Mouse (Mus musculus) CD4-positive helper T cell, adult 2 months (primary cell): ENCODE measurements around the gene Gm5269.

ENCODE experiments used
- DNase-seq: peaks from one replicate; pipeline ENCODE4 v3.0.0-alpha.2; 2012; ENCODE audit warnings: low read depth, missing footprints, low spot score

Gene Gm5269

GRCm38 (mm10) chr1:45881228-45881832 lies 8.7 kb downstream of the Gm5269 start:
- no peak for DNase-seq

- no peak for DNase-seq
These were observed 12.6 kb downstream of the Gm5269 start for GRCm38 (mm10) chr1:45877463-45877862.

- DNase-seq: no peak
These were observed 13.4 kb downstream of the Gm5269 start for GRCm38 (mm10) chr1:45876450-45877198.

- DNase-seq: no peak
These were observed 14.4 kb downstream of the Gm5269 start for GRCm38 (mm10) chr1:45875640-45876039.

GRCm38 (mm10) chr1:45873250-45873649 lies 16.8 kb downstream of the Gm5269 start:
- DNase-seq: no peak

GRCm38 (mm10) chr1:45868479-45869137 lies 21.5 kb downstream of the Gm5269 start:
- no peak for DNase-seq

- DNase-seq: no peak
These were observed 22.0 kb downstream of the Gm5269 start for GRCm38 (mm10) chr1:45868050-45868449.

- DNase-seq: no peak
These were observed 23.6 kb downstream of the Gm5269 start for GRCm38 (mm10) chr1:45866288-45867018.

- DNase-seq: no peak
These were observed 24.3 kb downstream of the Gm5269 start for GRCm38 (mm10) chr1:45865727-45866126.

- no peak for DNase-seq
These were observed 24.8 kb downstream of the Gm5269 start for GRCm38 (mm10) chr1:45865316-45865715.

- no peak for DNase-seq
These were observed 25.5 kb downstream of the Gm5269 start for GRCm38 (mm10) chr1:45864564-45865014.

GRCm38 (mm10) chr1:45863641-45864040 lies 26.4 kb downstream of the Gm5269 start:
- no peak for DNase-seq

GRCm38 (mm10) chr1:45861162-45861561 lies 28.9 kb downstream of the Gm5269 start:
- no peak for DNase-seq

GRCm38 (mm10) chr1:45860349-45860748 lies 29.7 kb downstream of the Gm5269 start:
- DNase-seq: no peak

- DNase-seq: no peak
These were observed 32.0 kb downstream of the Gm5269 start for GRCm38 (mm10) chr1:45858038-45858437.

GRCm38 (mm10) chr1:45845466-45845865 lies 44.6 kb downstream of the Gm5269 start:
- no peak for DNase-seq
